Mouse (Mus musculus) C2C12 (cell line): ENCODE results near the gene Arhgef19.

Experiments used
- CTCF ChIP-seq: IDR thresholded peaks from one replicate; pipeline ENCODE4 v1.5.1; 2011; ENCODE audit not compliant: control insufficient read depth, insufficient read depth, insufficient read length
- MYOG ChIP-seq: IDR thresholded peaks from one replicate; pipeline ENCODE4 v1.6.1; 2011; ENCODE audit not compliant: control insufficient read depth, insufficient read length; ENCODE audit errors: extremely low read depth
- USF1 ChIP-seq: IDR thresholded peaks from one replicate; pipeline ENCODE4 v1.6.1; 2011; ENCODE audit warnings: low read depth, mild to moderate bottlenecking, control low read depth, moderate library complexity

DNA sequence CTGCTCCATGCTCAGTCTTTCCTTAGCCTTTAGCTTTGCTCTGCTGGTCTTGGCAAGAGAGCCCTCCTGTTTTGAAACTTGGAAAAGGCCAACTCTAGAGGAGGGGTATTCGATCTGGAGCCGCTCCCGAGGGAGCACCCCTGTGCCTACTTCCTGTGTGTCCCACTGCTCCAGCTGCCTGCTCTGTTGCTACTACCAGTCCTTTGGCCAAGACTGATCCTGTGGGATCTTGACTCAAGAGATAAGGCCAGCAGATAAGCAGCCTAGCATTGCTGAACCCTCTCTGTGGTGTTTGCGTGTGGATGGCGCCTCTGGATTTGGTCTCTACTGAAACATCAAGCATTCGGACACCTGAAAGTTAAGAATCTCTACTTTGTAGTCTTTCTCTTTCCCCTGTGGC, 37.1 kb upstream of the Arhgef19 start:
- TF ChIP-seq CTCF: no peak
- no peak for TF ChIP-seq USF1
- no peak for TF ChIP-seq MYOG
